Mouse (Mus musculus) gastrocnemius, postnatal 10 days (tissue): ENCODE results near the gene Slc7a15. TPM values are rescaled to one million over a fixed set of nuclear protein-coding genes. Genes with fewer than 3 reads are reported as not detected.
A peak's percentile ranks its signal among the peaks of the same experiment; 100 is the strongest.
"Not testable (repeated sequence)": the region's sequence is repeated elsewhere in the genome, so short reads cannot be mapped to it uniquely, and the experiment has no call there.

Source experiments
- DNase-seq: peaks from one replicate; pipeline ENCODE4 v3.0.0; 2021; ENCODE audit warnings: mixed read lengths
- long read RNA-seq, 2 experiments: library from polyadenylated mRNA; stranded (forward); transcript quantifications; one replicate each; pipeline ENCODE4 v2.0.0; 2021
- total RNA-seq, 2 experiments: library from RNA; stranded (reverse); gene quantifications; 2 replicates each; pipeline ENCODE4 v1.2.3; 2021

Gene Slc7a15
- not detected for total RNA-seq
- long read RNA-seq, experiment 1, result 0 reads
- long read RNA-seq, experiment 2, result 0 reads

- DNase-seq, result not testable (repeated sequence)
These were observed at the start of gene Slc7a15 for GRCm38 (mm10) chr12:8598966-8599365. TSS of gene Slc7a15 (minus strand) at chr12:8599066.

GRCm38 (mm10) chr12:8648211-8648610 lies 49.3 kb upstream of the Slc7a15 start:
- DNase-seq, result not testable (repeated sequence)

- no peak for DNase-seq
These were observed 42.5 kb upstream of the Slc7a15 start for GRCm38 (mm10) chr12:8641425-8641735.

- DNase-seq, result peak; percentile 100
These were observed 42.0 kb upstream of the Slc7a15 start for GRCm38 (mm10) chr12:8640711-8641424.

GRCm38 (mm10) chr12:8640186-8640585 lies 41.3 kb upstream of the Slc7a15 start:
- not testable (repeated sequence) for DNase-seq

GRCm38 (mm10) chr12:8638411-8639087 lies 39.7 kb upstream of the Slc7a15 start:
- DNase-seq, result peak; percentile 81

- DNase-seq, result no peak
These were observed 38.1 kb upstream of the Slc7a15 start for GRCm38 (mm10) chr12:8636945-8637344.

- DNase-seq, result no peak
These were observed 36.7 kb upstream of the Slc7a15 start for GRCm38 (mm10) chr12:8635546-8635945.

DNA sequence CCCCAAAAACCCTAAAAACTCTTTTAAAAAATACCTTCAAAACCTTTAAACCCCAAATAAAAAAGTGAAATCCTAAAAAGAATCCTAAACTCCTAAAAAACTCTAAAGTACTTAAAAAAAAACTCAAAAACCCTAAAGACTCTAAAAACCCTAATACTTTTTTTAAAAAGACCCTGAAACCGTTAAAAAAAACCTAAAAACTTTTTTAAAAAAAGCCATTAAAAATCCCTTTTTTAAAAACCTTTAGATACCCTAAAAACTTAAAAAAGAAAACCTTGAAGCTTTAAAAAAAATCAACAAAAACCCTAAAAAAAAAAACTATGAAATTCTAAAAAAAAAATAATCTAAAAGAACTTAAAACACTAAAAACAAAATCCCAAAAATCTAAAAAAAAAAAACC lies 35.4 kb upstream of the Slc7a15 start:
- DNase-seq, result no peak

- no peak for DNase-seq
These were observed 34.0 kb upstream of the Slc7a15 start for GRCm38 (mm10) chr12:8632737-8633365.

- DNase-seq, result no peak
These were observed 32.8 kb upstream of the Slc7a15 start for GRCm38 (mm10) chr12:8631691-8632090.

- DNase-seq, result no peak
These were observed 30.7 kb upstream of the Slc7a15 start for GRCm38 (mm10) chr12:8629537-8629936.

DNA sequence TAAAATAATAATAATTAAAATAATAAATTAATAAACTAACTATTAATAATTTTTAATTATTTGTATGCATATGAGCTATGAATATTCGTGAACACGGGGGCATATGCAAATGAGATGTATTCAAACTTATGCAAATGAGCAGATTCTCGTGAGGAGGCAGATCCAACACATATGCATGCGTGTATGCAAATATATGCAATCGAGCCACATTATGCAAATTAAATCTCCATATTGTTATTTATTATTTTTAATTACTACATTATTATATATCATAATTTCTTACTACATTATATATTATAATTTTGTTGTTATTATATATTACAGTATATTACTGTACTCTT lies 21.8 kb upstream of the Slc7a15 start:
- DNase-seq, result no peak

- DNase-seq, result no peak
These were observed 21.2 kb upstream of the Slc7a15 start for GRCm38 (mm10) chr12:8619827-8620677.

- no peak for DNase-seq
These were observed 19.4 kb upstream of the Slc7a15 start for GRCm38 (mm10) chr12:8618271-8618670.

- no peak for DNase-seq
These were observed 10.2 kb upstream of the Slc7a15 start for GRCm38 (mm10) chr12:8609070-8609469.

- no peak for DNase-seq
These were observed 3.3 kb downstream of the Slc7a15 start for GRCm38 (mm10) chr12:8595611-8596010.

DNA sequence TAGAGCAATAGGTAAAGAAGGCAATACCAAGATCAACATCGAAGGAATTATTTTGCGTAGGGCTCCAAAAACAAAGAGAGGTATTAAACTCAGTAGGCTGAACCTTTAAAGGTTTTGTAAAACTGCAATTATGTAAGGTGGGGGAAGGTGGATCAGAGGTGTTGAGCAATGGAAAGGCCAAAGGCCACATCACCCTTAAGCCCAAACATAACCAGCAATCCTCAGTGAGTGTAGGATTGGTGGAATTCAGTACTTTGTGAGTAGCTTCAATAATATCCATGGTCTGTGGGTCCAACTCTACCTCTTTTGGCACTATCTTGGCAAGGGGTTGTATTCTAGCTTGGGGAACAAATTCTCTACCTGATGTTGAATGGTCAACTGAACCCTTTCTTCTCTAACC lies 7.5 kb downstream of the Slc7a15 start:
- DNase-seq, result not testable (repeated sequence)

DNA sequence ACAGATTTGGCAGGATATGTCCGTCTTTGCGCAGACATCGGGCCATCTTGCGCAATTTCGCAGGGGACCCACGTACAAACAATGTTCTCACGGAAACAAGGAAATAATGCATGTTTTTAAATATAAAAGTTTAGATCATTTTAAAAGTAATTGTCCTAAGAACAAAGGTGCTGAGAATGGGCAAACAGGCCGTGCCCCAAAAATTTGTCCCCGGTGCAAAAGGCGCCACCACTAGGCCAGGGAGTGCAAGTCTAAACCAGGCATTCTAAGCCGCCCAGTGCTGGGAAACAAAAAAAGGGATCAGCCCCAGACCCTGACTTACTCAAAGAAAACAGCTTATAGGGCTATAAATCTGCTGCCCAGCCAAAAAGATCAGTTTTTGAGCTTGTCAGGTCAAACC lies 25.5 kb downstream of the Slc7a15 start:
- DNase-seq, result no peak

DNA sequence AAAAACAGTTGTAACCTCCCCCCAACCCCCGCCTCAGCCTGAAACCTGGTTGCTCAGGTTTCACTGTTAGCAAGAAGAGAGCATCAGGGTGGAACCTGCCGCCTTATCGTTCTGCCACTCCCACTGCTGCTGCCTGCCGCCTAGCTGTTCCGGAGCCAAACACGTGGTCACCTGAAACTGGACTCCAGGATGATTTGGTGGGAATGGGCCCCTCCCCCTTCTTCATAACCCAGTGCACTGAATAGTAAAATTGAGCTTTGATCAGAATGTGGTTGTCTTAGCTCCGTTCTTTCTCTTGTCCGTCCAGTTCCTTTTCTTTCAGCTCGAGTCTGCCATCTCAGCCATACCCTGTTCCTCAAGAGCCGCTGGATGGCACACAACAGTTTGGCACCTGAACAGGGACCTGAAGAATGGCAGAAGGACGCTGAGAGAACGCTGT lies 26.9 kb downstream of the Slc7a15 start:
- DNase-seq, result not testable (repeated sequence)

- DNase-seq, result not testable (repeated sequence)
These were observed 27.5 kb downstream of the Slc7a15 start for GRCm38 (mm10) chr12:8571287-8571902.

DNA sequence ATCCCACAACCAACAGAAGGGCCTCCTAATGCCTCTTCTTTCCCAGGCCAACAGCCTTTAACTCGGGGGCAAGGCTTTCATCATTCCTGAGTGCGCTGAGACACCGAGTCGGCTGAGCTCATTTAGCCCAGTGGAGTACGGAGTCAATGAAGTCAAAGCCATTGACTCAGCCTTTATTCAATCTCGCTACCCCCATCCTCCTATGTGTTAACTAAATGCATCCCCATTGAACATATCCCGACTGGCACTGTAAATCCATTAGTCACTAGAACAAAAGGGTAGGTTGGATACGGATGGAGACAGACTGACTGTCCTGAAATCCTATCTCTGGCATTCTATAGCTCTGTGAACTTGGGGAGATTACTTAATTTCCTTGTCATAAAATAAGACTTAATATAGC lies 36.7 kb downstream of the Slc7a15 start:
- DNase-seq, result not testable (repeated sequence)
